Mouse (Mus musculus) liver, postnatal 0 days (tissue): Measurements from ENCODE around the gene Fndc10.

Source experiments
- CTCF ChIP-seq: sonication (generic); IDR thresholded peaks from 2 replicates; pipeline ENCODE4 v1.5.1; 2016; ENCODE audit warnings: antibody characterized with exemption, low read depth
- EP300 ChIP-seq: IDR thresholded peaks from 2 replicates; pipeline ENCODE4 v1.6.1; 2016; ENCODE audit warnings: antibody characterized with exemption, low read depth, mild to moderate bottlenecking

DNA sequence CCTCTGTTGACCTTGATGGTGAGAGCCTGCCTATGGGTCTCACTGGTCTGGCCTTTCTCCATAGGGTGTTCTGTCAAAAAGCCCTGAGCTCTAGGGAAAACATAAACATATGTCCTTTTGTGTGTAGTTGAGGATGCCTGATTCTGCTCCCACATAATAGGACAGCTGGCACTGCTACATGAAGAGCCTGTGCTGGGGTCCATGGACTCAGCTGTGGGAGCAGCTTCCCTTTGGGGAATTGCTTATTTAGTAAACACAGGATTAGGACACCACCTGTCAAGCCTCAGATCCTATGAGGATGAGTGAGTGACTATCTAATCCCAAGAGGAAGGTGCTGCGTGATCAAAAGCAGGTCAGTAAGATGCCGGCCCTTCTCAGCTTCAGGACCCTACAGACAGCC, 33.9 kb downstream of the Fndc10 start:
- TF ChIP-seq CTCF (no peak), EP300 (no peak)
